Mouse (Mus musculus) forebrain, embryonic 12.5 days (tissue): Measurements from ENCODE around the gene Mamld1. TPM values are rescaled to one million over a fixed set of nuclear protein-coding genes. Genes with fewer than 3 reads are reported as not detected.

Experiments used
- ATAC-seq: fragments of 200-750 bp; cut with Nextera tagmentation; 2 replicates; pipeline ENCODE4 v1.8.0; 2017; ENCODE audit warnings: moderate TSS enrichment; ENCODE audit not compliant: low FRiP score
- H3K27ac ChIP-seq: fragments of 300-500 bp; sonication (generic); 2 replicates; pipeline ENCODE4 v1.5.1; 2016; ENCODE audit warnings: mild to moderate bottlenecking
- H3K27me3 ChIP-seq: fragments of 300-500 bp; sonication (generic); 2 replicates; pipeline ENCODE4 v1.6.1; 2016; ENCODE audit warnings: mild to moderate bottlenecking
- H3K36me3 ChIP-seq: fragments of 300-500 bp; sonication (generic); replicated peaks from 2 replicates; pipeline ENCODE4 v1.6.1; 2016; ENCODE audit warnings: mild to moderate bottlenecking
- H3K4me1 ChIP-seq: fragments of 300-500 bp; sonication (generic); 2 replicates; pipeline ENCODE4 v1.6.1; 2016
- H3K4me2 ChIP-seq: fragments of 300-500 bp; sonication (generic); 2 replicates; pipeline ENCODE4 v1.6.1; 2016; ENCODE audit warnings: mild to moderate bottlenecking, moderate library complexity
- H3K4me3 ChIP-seq: fragments of 300-500 bp; sonication (generic); replicated peaks from 2 replicates; pipeline ENCODE4 v1.5.1; 2016; ENCODE audit warnings: mild to moderate bottlenecking
- H3K9ac ChIP-seq: fragments of 300-500 bp; sonication (generic); 2 replicates; pipeline ENCODE4 v1.6.1; 2016; ENCODE audit warnings: mild to moderate bottlenecking
- H3K9me3 ChIP-seq: fragments of 300-500 bp; sonication (generic); 2 replicates; pipeline ENCODE4 v1.6.1; 2016
- WGBS: fragments of 180-500 bp; shearing (Covaris S2); methylation state at CpG from one replicate; pipeline ENCODE4 v1.1.7; 2016; 5-methylcytosine and 5-hydroxymethylcytosine counted together
- polyA plus RNA-seq: library from polyadenylated mRNA; unstranded; fragments of >200 nt; fragmentation: Nextera tagmentation; extraction: Ambion mirVana; gene quantifications from 2 replicates; pipeline ENCODE4 v1.2.1, GENCODE M21; 2016

Mamld1 gene
- polyA plus RNA-seq, 1 experiment from 2014 or later: 8.2 TPM

- WGBS: 69% methylated on average over 3 of the region's 3 CpGs
- no peaks in the 10 kb centered on the region for H3K4me1 ChIP-seq
- no peaks in the 10 kb centered on the region for H3K9me3 ChIP-seq
- no peak overlapping the region for H3K4me3 ChIP-seq
- no peak overlapping the region for H3K4me2 ChIP-seq
- H3K27ac ChIP-seq: no peak overlapping the region
- H3K36me3 ChIP-seq: no peaks in the 10 kb centered on the region
- H3K9ac ChIP-seq: no peak overlapping the region
- no peaks in the 10 kb centered on the region for H3K27me3 ChIP-seq
- no peak for ATAC-seq
These were observed 131.5 kb downstream of the Mamld1 start for GRCm38 (mm10) chrX:71181526-71181925.

GRCm38 (mm10) chrX:71183671-71184070, 133.6 kb downstream of the Mamld1 start:
- no peak for ATAC-seq
- Histone ChIP-seq H3K9me3 (no peaks in the 10 kb centered on the region), H3K27me3 (no peaks in the 10 kb centered on the region), H3K4me3 (no peak overlapping the region), H3K9ac (no peak overlapping the region), H3K4me1 (no peaks in the 10 kb centered on the region), H3K27ac (no peak overlapping the region), H3K36me3 (no peaks in the 10 kb centered on the region), H3K4me2 (no peak overlapping the region)
- 93% methylated on average over 4 of the region's 4 CpGs for WGBS

DNA sequence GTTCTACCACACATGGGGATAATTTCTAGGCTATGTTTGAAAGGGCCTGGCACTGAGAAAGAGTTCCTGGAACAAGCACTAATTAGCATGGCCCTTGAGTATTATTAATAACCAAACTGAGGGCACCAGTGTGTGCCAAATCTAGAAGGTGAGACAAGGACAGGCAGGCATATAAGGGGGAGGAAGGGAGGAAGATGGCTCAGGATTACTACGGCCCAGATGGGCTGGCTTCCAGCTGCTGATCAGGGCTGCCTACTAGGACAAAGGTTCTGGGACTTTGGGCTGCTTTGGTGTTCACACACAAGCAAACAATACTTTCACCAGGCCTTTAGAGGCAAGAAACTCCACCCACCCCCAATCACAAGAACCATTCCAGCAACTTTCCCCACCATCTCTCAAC, 136.3 kb downstream of the Mamld1 start:
- Histone ChIP-seq H3K36me3 (no peaks in the 10 kb centered on the region), H3K4me3 (no peak overlapping the region), H3K27me3 (no peaks in the 10 kb centered on the region), H3K9me3 (no peaks in the 10 kb centered on the region), H3K4me2 (no peak overlapping the region), H3K4me1 (no peaks in the 10 kb centered on the region), H3K27ac (no peak overlapping the region), H3K9ac (no peak overlapping the region)
- ATAC-seq: no peak
- WGBS: 67% methylated on average over 1 of the region's 1 CpGs

- WGBS: 73% methylated on average over 2 of the region's 2 CpGs
- no peaks in the 10 kb centered on the region for H3K27me3 ChIP-seq
- no peak overlapping the region for H3K9ac ChIP-seq
- ATAC-seq: no peak
- H3K4me1 ChIP-seq: no peaks in the 10 kb centered on the region
- no peaks in the 10 kb centered on the region for H3K36me3 ChIP-seq
- no peak overlapping the region for H3K27ac ChIP-seq
- H3K9me3 ChIP-seq: no peaks in the 10 kb centered on the region
- no peak overlapping the region for H3K4me3 ChIP-seq
- H3K4me2 ChIP-seq: no peak overlapping the region
These were observed 154.7 kb downstream of the Mamld1 start for GRCm38 (mm10) chrX:71204776-71205175.

Other genes starting within 250 kb of the Mamld1 start
- 5.8 and 5.9 TPM in 2 replicates for gene Mtm1, start 160.5 kb downstream of the Mamld1 start, polyA plus RNA-seq